Mouse (Mus musculus) forebrain, postnatal 0 days (tissue): ENCODE results near the gene Kctd15. TPM values are rescaled to one million over a fixed set of nuclear protein-coding genes. Genes with fewer than 3 reads are reported as not detected.

Experiments used
- ATAC-seq: fragments of 200-750 bp; cut with Nextera tagmentation; 2 replicates; pipeline ENCODE4 v1.8.0; 2017; ENCODE audit warnings: mild to moderate bottlenecking, moderate library complexity
- DNase-seq: peaks from one replicate; pipeline ENCODE4 v3.0.0-alpha.2; 2015
- H3K27ac ChIP-seq: fragments of 300-500 bp; sonication (generic); 2 replicates; pipeline ENCODE4 v1.5.1; 2014; ENCODE audit warnings: low read depth, mild to moderate bottlenecking, antibody characterized with exemption, low read length, moderate library complexity, mixed read lengths
- H3K27me3 ChIP-seq: fragments of 300-500 bp; sonication (generic); 2 replicates; pipeline ENCODE4 v1.6.1; 2014; ENCODE audit warnings: mild to moderate bottlenecking, low read length, mixed read lengths; ENCODE audit not compliant: insufficient read depth
- H3K36me3 ChIP-seq: fragments of 300-500 bp; sonication (generic); 2 replicates; pipeline ENCODE4 v1.6.1; 2014; ENCODE audit warnings: mild to moderate bottlenecking, moderate library complexity; ENCODE audit not compliant: insufficient read depth
- H3K4me1 ChIP-seq: fragments of 300-500 bp; sonication (generic); 2 replicates; pipeline ENCODE4 v1.6.1; 2014; ENCODE audit warnings: antibody characterized with exemption; ENCODE audit not compliant: insufficient read depth
- H3K4me2 ChIP-seq: fragments of 300-500 bp; sonication (generic); 2 replicates; pipeline ENCODE4 v1.6.1; 2014; ENCODE audit warnings: low read depth, mild to moderate bottlenecking, moderate library complexity
- H3K4me3 ChIP-seq: fragments of 300-500 bp; sonication (generic); 2 replicates; pipeline ENCODE4 v1.5.1; 2014; ENCODE audit warnings: low read depth, low read length, mixed read lengths
- H3K9ac ChIP-seq: fragments of 300-500 bp; sonication (generic); 2 replicates; pipeline ENCODE4 v1.6.1; 2014; ENCODE audit warnings: mild to moderate bottlenecking
- H3K9me3 ChIP-seq: fragments of 300-500 bp; sonication (generic); 2 replicates; pipeline ENCODE4 v1.6.1; 2016; ENCODE audit warnings: low read length
- CTCF ChIP-seq: sonication (generic); IDR thresholded peaks from 2 replicates; pipeline ENCODE4 v1.5.1; 2016; ENCODE audit warnings: antibody characterized with exemption, control low read depth, low read depth
- WGBS: fragments of 180-500 bp; shearing (Covaris S2); extraction: QIAGEN DNeasy Blood & Tissue Kit; methylation state at CpG from one replicate; pipeline ENCODE4 v1.1.7; 2014; 5-methylcytosine and 5-hydroxymethylcytosine counted together
- polyA plus RNA-seq: library from polyadenylated mRNA; unstranded; fragments of >200 nt; fragmentation: Nextera tagmentation; extraction: Ambion mirVana; gene quantifications from 2 replicates; pipeline ENCODE4 v1.2.1, GENCODE M21; 2015
- total RNA-seq: library from RNA; depleted of rRNA; stranded (reverse); fragments of >200 nt; gene quantifications from 2 replicates; pipeline ENCODE4 v1.2.3, GENCODE M21; 2014

Gene Kctd15
- total and polyA plus RNA-seq, 2 experiments from 2014 or later: 16.7 to 59.4 TPM

- ATAC-seq (peak; percentile 85), DNase-seq (peak; percentile 56)
- H3K27ac ChIP-seq: peak overlapping the region; percentile 35
- no peaks in the 10 kb centered on the region for H3K9me3 ChIP-seq
- 2% methylated on average over 34 of the region's 34 CpGs for WGBS
- peak overlapping the region; percentile 54 for H3K9ac ChIP-seq
- H3K36me3 ChIP-seq: no peaks in the 10 kb centered on the region
- peak; percentile 39; the same call in 1 of the 2 replicates for TF ChIP-seq CTCF
- no peaks in the 10 kb centered on the region for H3K27me3 ChIP-seq
- H3K4me3 ChIP-seq: peak overlapping the region; percentile 28
- H3K4me2 ChIP-seq: peak overlapping the region; percentile 55
- peaks cover 13% of the 10 kb centered on the region; the same call in 1 of the 2 replicates for H3K4me1 ChIP-seq
Observed at GRCm38 (mm10) chr7:34630211-34631085, 26.1 kb downstream of the Kctd15 start.

DNA sequence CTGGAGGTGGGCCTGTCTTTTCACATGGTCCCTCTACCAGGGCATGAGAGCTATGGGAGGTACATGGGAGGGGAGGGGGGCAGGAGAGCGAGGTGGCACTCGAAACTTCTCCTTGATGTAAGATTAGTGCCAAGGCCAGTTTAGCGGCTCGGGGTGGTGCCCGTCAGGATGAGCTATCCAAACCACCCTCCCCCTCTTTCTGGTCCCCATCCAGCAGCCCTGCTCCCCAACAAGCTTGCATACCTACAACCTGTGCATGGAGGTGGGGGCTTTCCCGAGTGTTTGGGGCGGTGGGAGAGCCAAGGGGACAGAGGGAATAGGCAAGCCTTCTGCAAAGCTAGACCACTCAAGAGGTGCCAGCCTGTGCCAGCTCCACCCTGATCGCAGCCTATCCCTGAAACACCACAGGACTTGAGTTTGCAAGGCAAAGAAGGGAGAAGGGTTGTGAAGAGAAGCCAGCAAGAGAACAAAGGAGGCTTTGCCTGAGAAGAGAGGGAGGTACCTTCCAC is 26.8 kb downstream of the Kctd15 start:
- Histone ChIP-seq H3K9ac (peak overlapping the region; percentile 54), H3K4me1 (peaks cover 13% of the 10 kb centered on the region; the same call in 1 of the 2 replicates), H3K27me3 (no peaks in the 10 kb centered on the region), H3K27ac (peak overlapping the region; percentile 35; the same call in 1 of the 2 replicates), H3K9me3 (no peaks in the 10 kb centered on the region), H3K4me2 (peak overlapping the region; percentile 55), H3K36me3 (no peaks in the 10 kb centered on the region), H3K4me3 (peak overlapping the region; percentile 28)
- DNase-seq (no peak), ATAC-seq (peak; percentile 10; the same call in 1 of the 2 replicates)
- TF ChIP-seq CTCF: no peak
- 26% methylated on average over 8 of the region's 8 CpGs for WGBS

DNA sequence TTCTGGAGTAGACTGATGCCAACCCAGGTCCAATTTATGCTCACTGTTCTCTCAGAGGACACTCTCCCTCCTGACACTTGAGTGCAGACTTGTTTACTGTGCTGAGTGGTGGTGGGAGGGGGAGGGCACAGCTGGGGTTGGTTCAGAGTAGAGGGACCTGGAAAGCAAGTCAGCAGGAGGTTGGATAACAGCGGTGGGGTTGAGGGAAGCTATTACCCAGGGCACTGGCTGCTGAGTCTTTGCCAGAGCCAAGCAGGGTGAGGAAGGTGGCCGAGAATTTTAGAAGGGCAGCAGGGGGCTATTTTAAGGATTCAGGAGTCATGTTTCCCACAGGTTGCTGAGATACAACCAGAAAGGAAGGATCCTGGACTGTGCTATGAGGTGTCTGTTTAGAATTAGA is 36.1 kb downstream of the Kctd15 start:
- 36% methylated on average over 2 of the region's 2 CpGs for WGBS
- Histone ChIP-seq H3K4me3 (no peak overlapping the region), H3K4me2 (no peak overlapping the region), H3K9ac (no peak overlapping the region), H3K36me3 (no peaks in the 10 kb centered on the region), H3K27ac (no peak overlapping the region), H3K27me3 (no peaks in the 10 kb centered on the region), H3K4me1 (no peaks in the 10 kb centered on the region), H3K9me3 (no peaks in the 10 kb centered on the region)
- TF ChIP-seq CTCF: no peak
- DNase-seq (no peak), ATAC-seq (no peak)

DNA sequence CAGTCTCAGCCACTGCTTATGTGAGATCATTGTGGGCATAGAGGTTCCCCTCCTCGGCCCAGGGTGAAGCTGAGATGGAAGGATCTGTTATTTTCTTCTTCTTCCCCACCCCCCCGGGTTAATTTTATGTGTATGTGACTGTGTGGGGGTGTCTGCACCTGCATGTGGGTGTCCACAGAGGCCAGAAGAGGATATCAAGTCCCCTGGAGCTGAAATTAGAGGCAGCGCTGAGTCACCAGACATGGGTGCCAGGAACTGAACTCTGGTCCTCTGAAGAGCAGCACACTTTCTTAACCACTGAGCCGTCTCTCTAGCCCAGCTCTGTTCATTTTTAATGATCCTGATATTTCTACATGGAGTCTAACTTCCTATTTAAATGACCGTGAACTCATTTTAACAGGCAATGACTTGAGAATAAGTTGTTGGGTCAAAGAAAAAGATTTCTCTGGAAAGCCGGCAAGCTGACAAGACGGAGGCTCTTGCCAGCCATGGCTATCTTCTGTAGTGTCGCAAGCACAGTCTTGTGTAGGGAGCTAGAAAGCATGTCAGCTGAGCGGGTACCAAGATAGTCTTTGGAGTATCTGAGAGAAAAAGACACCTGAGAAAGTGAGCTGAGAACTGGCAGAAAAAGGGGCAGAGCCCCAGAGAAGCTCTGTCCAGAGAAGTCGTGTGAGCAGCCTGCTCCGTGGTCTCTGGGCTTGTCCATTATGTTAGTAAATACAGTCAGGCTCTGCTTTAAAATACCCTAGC is 38.2 kb downstream of the Kctd15 start:
- no peaks in the 10 kb centered on the region for H3K9me3 ChIP-seq
- H3K9ac ChIP-seq: no peak overlapping the region
- no peaks in the 10 kb centered on the region for H3K27me3 ChIP-seq
- H3K4me3 ChIP-seq: no peak overlapping the region
- H3K27ac ChIP-seq: no peak overlapping the region
- TF ChIP-seq CTCF: no peak
- H3K4me1 ChIP-seq: no peaks in the 10 kb centered on the region
- WGBS: 86% methylated on average over 11 of the region's 11 CpGs
- no peak overlapping the region for H3K4me2 ChIP-seq
- no peaks in the 10 kb centered on the region for H3K36me3 ChIP-seq
- DNase-seq (no peak), ATAC-seq (no peak)

DNA sequence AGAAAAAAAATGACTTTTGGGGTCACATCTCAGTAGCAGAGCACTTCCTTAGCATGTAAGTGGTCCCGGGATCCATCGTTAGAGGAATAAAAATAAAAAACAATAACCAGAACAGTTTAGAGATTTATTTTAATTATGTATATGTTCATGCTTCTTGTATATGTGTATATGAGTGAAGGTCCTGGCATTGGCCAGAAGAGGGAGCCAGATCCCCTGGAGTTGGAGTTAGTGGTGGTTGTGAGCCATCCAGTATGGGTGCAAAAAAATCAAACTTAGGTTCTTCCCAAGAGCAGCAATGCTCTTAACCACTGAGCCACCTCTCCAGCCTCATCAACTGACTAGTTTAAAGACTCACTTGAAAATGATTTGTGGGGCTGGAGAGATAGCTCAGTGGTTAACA is 40.3 kb downstream of the Kctd15 start:
- 90% methylated on average over 2 of the region's 2 CpGs for WGBS

DNA sequence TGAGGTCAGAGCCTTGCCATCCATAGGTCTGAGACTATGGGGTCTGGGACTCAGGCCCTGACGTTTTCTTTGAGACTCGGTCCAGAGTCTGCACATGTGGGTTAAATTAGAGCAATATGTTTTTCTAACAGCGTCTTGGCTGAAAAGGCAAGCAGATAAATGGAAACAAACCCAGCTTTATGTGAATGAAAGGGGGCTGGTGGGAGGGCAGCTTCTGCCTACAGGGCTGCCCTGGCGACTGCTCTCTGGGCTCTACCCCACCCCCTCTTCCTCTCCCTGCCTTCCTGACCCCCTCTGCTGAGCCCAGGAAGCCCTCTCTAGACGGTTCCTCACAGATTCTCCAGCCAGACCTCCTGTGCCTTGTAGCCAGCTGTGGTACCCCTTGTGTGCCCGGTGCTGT is 46.1 kb downstream of the Kctd15 start:
- ATAC-seq: no peak
- peaks cover 6% of the 10 kb centered on the region; the same call in 1 of the 2 replicates for H3K4me1 ChIP-seq
- no peak overlapping the region for H3K4me3 ChIP-seq
- no peaks in the 10 kb centered on the region for H3K27me3 ChIP-seq
- DNase-seq: no peak
- H3K4me2 ChIP-seq: no peak overlapping the region
- 64% methylated on average over 6 of the region's 6 CpGs for WGBS
- no peaks in the 10 kb centered on the region for H3K9me3 ChIP-seq
- no peaks in the 10 kb centered on the region for H3K36me3 ChIP-seq
- no peak overlapping the region for H3K27ac ChIP-seq
- H3K9ac ChIP-seq: no peak overlapping the region
- no peak for TF ChIP-seq CTCF

More for the DNA sequence above, 40.3 kb downstream of the Kctd15 start:
- TF ChIP-seq CTCF: peak; percentile 28; the same call in 1 of the 2 replicates
- H3K27me3 ChIP-seq: no peaks in the 10 kb centered on the region
- no peak overlapping the region for H3K27ac ChIP-seq
- DNase-seq (no peak), ATAC-seq (no peak)
- no peaks in the 10 kb centered on the region for H3K4me1 ChIP-seq
- H3K9me3 ChIP-seq: no peaks in the 10 kb centered on the region
- H3K36me3 ChIP-seq: no peaks in the 10 kb centered on the region
- no peak overlapping the region for H3K4me3 ChIP-seq
- H3K4me2 ChIP-seq: no peak overlapping the region
- H3K9ac ChIP-seq: no peak overlapping the region
